Mouse (Mus musculus): ENCODE results near the gene Chst1.

- no peak for TF ChIP-seq CTCF (IDR thresholded peaks at IDR 0.05; ENCODE audit: extremely low read depth, insufficient read length, insufficient replicate concordance, low read depth, low read length)
- no peak for TF ChIP-seq POLR2A (IDR thresholded peaks at IDR 0.05; ENCODE audit: low read depth, low read length)
Observed at GRCm38 (mm10) chr2:92577824-92578223, 21.7 kb upstream of the Chst1 start.

Data from small intestine, adult 2 months (tissue).